Mouse (Mus musculus): Measurements from ENCODE around the gene Zbtb48. TPM values are rescaled to one million over a fixed set of nuclear protein-coding genes. Genes with fewer than 3 reads are reported as not detected.
A peak's percentile ranks its signal among the peaks of the same experiment; 100 is the strongest.

Zbtb48 gene
- 23.4 and 25.4 TPM in 2 replicates for polyA plus RNA-seq (2015; fragmentation: Nextera tagmentation; extraction: Ambion mirVana)

- Histone ChIP-seq H3K4me2 (ENCODE audit: low read length) (peak within 1 kb of the TSS; percentile 91), H3K36me3 (ENCODE audit: control insufficient read depth, insufficient read depth) (no peaks in the 10 kb centered on the region), H3K4me3 (replicated peaks; ENCODE audit: low read length) (peak within 1 kb of the TSS; percentile 78), H3K27ac (ENCODE audit: low read length) (peak within 1 kb of the TSS; percentile 54; the same call in 1 of the 2 replicates), H3K9me3 (ENCODE audit: control insufficient read depth, low read length) (no peaks in the 10 kb centered on the region), H3K9ac (replicated peaks; ENCODE audit: low read depth, low read length) (peak within 1 kb of the TSS; percentile 74), H3K4me1 (replicated peaks; ENCODE audit: control insufficient read depth, insufficient read depth, low read length) (peaks cover 39% of the 10 kb centered on the region), H3K27me3 (replicated peaks; ENCODE audit: control insufficient read depth, insufficient read depth, low read length) (no peaks in the 10 kb centered on the region)
- peak; percentile 100 for ATAC-seq
- 0% methylated on average over 33 of the region's 35 CpGs for WGBS
These were observed at the start of gene Zbtb48 for GRCm38 (mm10) chr4:152027524-152027923. Zbtb48 (minus strand) TSS chr4:152027671.

- Histone ChIP-seq H3K4me2 (ENCODE audit: low read length) (no peak overlapping the region), H3K9me3 (ENCODE audit: control insufficient read depth, low read length) (no peaks in the 10 kb centered on the region), H3K4me3 (replicated peaks; ENCODE audit: low read length) (no peak overlapping the region), H3K27me3 (replicated peaks; ENCODE audit: control insufficient read depth, insufficient read depth, low read length) (no peaks in the 10 kb centered on the region), H3K27ac (ENCODE audit: low read length) (no peak overlapping the region), H3K4me1 (replicated peaks; ENCODE audit: control insufficient read depth, insufficient read depth, low read length) (no peaks in the 10 kb centered on the region; the same call in 1 of the 2 replicates), H3K36me3 (ENCODE audit: control insufficient read depth, insufficient read depth) (no peaks in the 10 kb centered on the region), H3K9ac (replicated peaks; ENCODE audit: low read depth, low read length) (no peak overlapping the region)
- no peak for ATAC-seq
- WGBS = 87% methylated on average over 9 of the region's 9 CpGs
These were observed 49.7 kb upstream of the Zbtb48 start for GRCm38 (mm10) chr4:152077191-152077590.

GRCm38 (mm10) chr4:152074548-152074947, 47.1 kb upstream of the Zbtb48 start:
- no peak overlapping the region for H3K9ac ChIP-seq (replicated peaks; ENCODE audit: low read depth, low read length)
- H3K27ac ChIP-seq (ENCODE audit: low read length) = no peak overlapping the region
- H3K9me3 ChIP-seq (ENCODE audit: control insufficient read depth, low read length) = no peaks in the 10 kb centered on the region
- no peaks in the 10 kb centered on the region for H3K36me3 ChIP-seq (ENCODE audit: control insufficient read depth, insufficient read depth)
- WGBS = 85% methylated on average over 9 of the region's 9 CpGs
- no peaks in the 10 kb centered on the region for H3K27me3 ChIP-seq (replicated peaks; ENCODE audit: control insufficient read depth, insufficient read depth, low read length)
- H3K4me1 ChIP-seq (replicated peaks; ENCODE audit: control insufficient read depth, insufficient read depth, low read length) = no peaks in the 10 kb centered on the region; the same call in 1 of the 2 replicates
- no peak overlapping the region for H3K4me3 ChIP-seq (replicated peaks; ENCODE audit: low read length)
- ATAC-seq = no peak
- H3K4me2 ChIP-seq (ENCODE audit: low read length) = no peak overlapping the region

- H3K4me3 ChIP-seq (replicated peaks; ENCODE audit: low read length) = no peak overlapping the region
- H3K4me2 ChIP-seq (ENCODE audit: low read length) = no peak overlapping the region
- no peaks in the 10 kb centered on the region; the same call in 1 of the 2 replicates for H3K4me1 ChIP-seq (replicated peaks; ENCODE audit: control insufficient read depth, insufficient read depth, low read length)
- no peak overlapping the region for H3K27ac ChIP-seq (ENCODE audit: low read length)
- H3K9me3 ChIP-seq (ENCODE audit: control insufficient read depth, low read length) = no peaks in the 10 kb centered on the region
- H3K9ac ChIP-seq (replicated peaks; ENCODE audit: low read depth, low read length) = no peak overlapping the region
- no peak for ATAC-seq
- no peaks in the 10 kb centered on the region for H3K36me3 ChIP-seq (ENCODE audit: control insufficient read depth, insufficient read depth)
- WGBS = 87% methylated on average over 6 of the region's 6 CpGs
- no peaks in the 10 kb centered on the region for H3K27me3 ChIP-seq (replicated peaks; ENCODE audit: control insufficient read depth, insufficient read depth, low read length)
These were observed 46.2 kb upstream of the Zbtb48 start for GRCm38 (mm10) chr4:152073715-152074114.

- Histone ChIP-seq H3K4me2 (ENCODE audit: low read length) (no peak overlapping the region), H3K9ac (replicated peaks; ENCODE audit: low read depth, low read length) (no peak overlapping the region), H3K4me1 (replicated peaks; ENCODE audit: control insufficient read depth, insufficient read depth, low read length) (no peaks in the 10 kb centered on the region; the same call in 1 of the 2 replicates), H3K9me3 (ENCODE audit: control insufficient read depth, low read length) (no peaks in the 10 kb centered on the region), H3K27me3 (replicated peaks; ENCODE audit: control insufficient read depth, insufficient read depth, low read length) (no peaks in the 10 kb centered on the region), H3K36me3 (ENCODE audit: control insufficient read depth, insufficient read depth) (no peaks in the 10 kb centered on the region), H3K27ac (ENCODE audit: low read length) (no peak overlapping the region), H3K4me3 (replicated peaks; ENCODE audit: low read length) (no peak overlapping the region)
- 64% methylated on average over 10 of the region's 10 CpGs for WGBS
- ATAC-seq = no peak
These were observed 45.2 kb upstream of the Zbtb48 start for GRCm38 (mm10) chr4:152072655-152073054.

GRCm38 (mm10) chr4:152072121-152072601, 44.7 kb upstream of the Zbtb48 start, which contains the start of gene Plekhg5:
Plekhg5 (plus strand) TSS chr4:152072498.
- no peak within 1 kb of the TSS for H3K9ac ChIP-seq (replicated peaks; ENCODE audit: low read depth, low read length)

GRCm38 (mm10) chr4:152070494-152071396, 43.3 kb upstream of the Zbtb48 start:
- no peak overlapping the region for H3K4me3 ChIP-seq (replicated peaks; ENCODE audit: low read length)
- 75% methylated on average over 11 of the region's 11 CpGs for WGBS
- no peak overlapping the region for H3K4me2 ChIP-seq (ENCODE audit: low read length)
- H3K9ac ChIP-seq (replicated peaks; ENCODE audit: low read depth, low read length) = no peak overlapping the region
- no peak overlapping the region for H3K27ac ChIP-seq (ENCODE audit: low read length)
- no peaks in the 10 kb centered on the region for H3K36me3 ChIP-seq (ENCODE audit: control insufficient read depth, insufficient read depth)
- no peaks in the 10 kb centered on the region; the same call in 1 of the 2 replicates for H3K4me1 ChIP-seq (replicated peaks; ENCODE audit: control insufficient read depth, insufficient read depth, low read length)
- no peaks in the 10 kb centered on the region for H3K27me3 ChIP-seq (replicated peaks; ENCODE audit: control insufficient read depth, insufficient read depth, low read length)
- ATAC-seq = no peak
- H3K9me3 ChIP-seq (ENCODE audit: control insufficient read depth, low read length) = no peaks in the 10 kb centered on the region

More at GRCm38 (mm10) chr4:152072121-152072601, 44.7 kb upstream of the Zbtb48 start, which contains the start of gene Plekhg5:
- Histone ChIP-seq H3K4me3 (replicated peaks; ENCODE audit: low read length) (no peak within 1 kb of the TSS), H3K27me3 (replicated peaks; ENCODE audit: control insufficient read depth, insufficient read depth, low read length) (no peaks in the 10 kb centered on the region), H3K27ac (ENCODE audit: low read length) (no peak within 1 kb of the TSS), H3K4me1 (replicated peaks; ENCODE audit: control insufficient read depth, insufficient read depth, low read length) (no peaks in the 10 kb centered on the region; the same call in 1 of the 2 replicates), H3K9me3 (ENCODE audit: control insufficient read depth, low read length) (no peaks in the 10 kb centered on the region), H3K4me2 (ENCODE audit: low read length) (no peak within 1 kb of the TSS), H3K36me3 (ENCODE audit: control insufficient read depth, insufficient read depth) (no peaks in the 10 kb centered on the region)
- WGBS = 61% methylated on average over 10 of the region's 10 CpGs
- no peak for ATAC-seq

- ATAC-seq = no peak
- H3K4me2 ChIP-seq (ENCODE audit: low read length) = no peak overlapping the region
- H3K36me3 ChIP-seq (ENCODE audit: control insufficient read depth, insufficient read depth) = no peaks in the 10 kb centered on the region
- no peaks in the 10 kb centered on the region; the same call in 1 of the 2 replicates for H3K4me1 ChIP-seq (replicated peaks; ENCODE audit: control insufficient read depth, insufficient read depth, low read length)
- H3K27me3 ChIP-seq (replicated peaks; ENCODE audit: control insufficient read depth, insufficient read depth, low read length) = no peaks in the 10 kb centered on the region
- 82% methylated on average over 3 of the region's 3 CpGs for WGBS
- no peak overlapping the region for H3K27ac ChIP-seq (ENCODE audit: low read length)
- no peaks in the 10 kb centered on the region for H3K9me3 ChIP-seq (ENCODE audit: control insufficient read depth, low read length)
- H3K9ac ChIP-seq (replicated peaks; ENCODE audit: low read depth, low read length) = no peak overlapping the region
- no peak overlapping the region for H3K4me3 ChIP-seq (replicated peaks; ENCODE audit: low read length)
These were observed 41.8 kb upstream of the Zbtb48 start for GRCm38 (mm10) chr4:152069245-152069644.

- no peaks in the 10 kb centered on the region for H3K36me3 ChIP-seq (ENCODE audit: control insufficient read depth, insufficient read depth)
- H3K4me1 ChIP-seq (replicated peaks; ENCODE audit: control insufficient read depth, insufficient read depth, low read length) = no peaks in the 10 kb centered on the region; the same call in 1 of the 2 replicates
- H3K27ac ChIP-seq (ENCODE audit: low read length) = no peak overlapping the region
- 76% methylated on average over 6 of the region's 6 CpGs for WGBS
- H3K4me2 ChIP-seq (ENCODE audit: low read length) = no peak overlapping the region
- H3K9me3 ChIP-seq (ENCODE audit: control insufficient read depth, low read length) = no peaks in the 10 kb centered on the region
- no peak overlapping the region for H3K4me3 ChIP-seq (replicated peaks; ENCODE audit: low read length)
- no peak overlapping the region for H3K9ac ChIP-seq (replicated peaks; ENCODE audit: low read depth, low read length)
- no peaks in the 10 kb centered on the region for H3K27me3 ChIP-seq (replicated peaks; ENCODE audit: control insufficient read depth, insufficient read depth, low read length)
- no peak for ATAC-seq
These were observed 40.8 kb upstream of the Zbtb48 start for GRCm38 (mm10) chr4:152068166-152068724.

Data from forebrain, embryonic 16.5 days (tissue).